Mouse (Mus musculus): Measurements from ENCODE around the gene Lrrc25.

The Lrrc25 gene

GRCm38 (mm10) chr8:70648164-70648442, 32.1 kb downstream of the Lrrc25 start:
- no peak for DNase-seq (ENCODE audit: low spot score)

GRCm38 (mm10) chr8:70648921-70649320, 33.0 kb downstream of the Lrrc25 start:
- no peak for DNase-seq (ENCODE audit: low spot score)

GRCm38 (mm10) chr8:70649324-70649723, 33.4 kb downstream of the Lrrc25 start:
- no peak for DNase-seq (ENCODE audit: low spot score)

- no peak for DNase-seq (ENCODE audit: low spot score)
Observed at GRCm38 (mm10) chr8:70650351-70650750, 34.4 kb downstream of the Lrrc25 start.

- no peak for DNase-seq (ENCODE audit: low spot score)
Observed at GRCm38 (mm10) chr8:70653226-70653625, 37.3 kb downstream of the Lrrc25 start.

- DNase-seq (ENCODE audit: low spot score) = no peak
Observed at GRCm38 (mm10) chr8:70654121-70654520, 38.2 kb downstream of the Lrrc25 start.

- no peak for DNase-seq (ENCODE audit: low spot score)
Observed at GRCm38 (mm10) chr8:70655469-70655868, 39.5 kb downstream of the Lrrc25 start.

GRCm38 (mm10) chr8:70656193-70656790, 40.3 kb downstream of the Lrrc25 start:
- no peak for DNase-seq (ENCODE audit: low spot score)

- no peak for DNase-seq (ENCODE audit: low spot score)
Observed at GRCm38 (mm10) chr8:70657214-70657613, 41.3 kb downstream of the Lrrc25 start.

GRCm38 (mm10) chr8:70657739-70658138, 41.8 kb downstream of the Lrrc25 start:
- no peak for DNase-seq (ENCODE audit: low spot score)

GRCm38 (mm10) chr8:70658897-70659603, 43.1 kb downstream of the Lrrc25 start:
- DNase-seq (ENCODE audit: low spot score) = no peak

- peak; percentile 78 for DNase-seq (ENCODE audit: low spot score)
Observed at GRCm38 (mm10) chr8:70659604-70660272, 43.8 kb downstream of the Lrrc25 start.

GRCm38 (mm10) chr8:70660273-70660725, 44.3 kb downstream of the Lrrc25 start, which contains the start of gene Pgpep1:
TSS of gene Pgpep1 (minus strand) at chr8:70660388.
- DNase-seq (ENCODE audit: low spot score) = no peak

GRCm38 (mm10) chr8:70663691-70664090, 47.7 kb downstream of the Lrrc25 start:
- no peak for DNase-seq (ENCODE audit: low spot score)

- no peak for DNase-seq (ENCODE audit: low spot score)
Observed at GRCm38 (mm10) chr8:70664631-70665030, 48.7 kb downstream of the Lrrc25 start.

- DNase-seq (ENCODE audit: low spot score) = no peak
Observed at GRCm38 (mm10) chr8:70665599-70665998, 49.6 kb downstream of the Lrrc25 start.

- no peak for DNase-seq (ENCODE audit: low spot score)
Observed at GRCm38 (mm10) chr8:70667071-70667470, 51.1 kb downstream of the Lrrc25 start.
